In the genomic region with DNA sequence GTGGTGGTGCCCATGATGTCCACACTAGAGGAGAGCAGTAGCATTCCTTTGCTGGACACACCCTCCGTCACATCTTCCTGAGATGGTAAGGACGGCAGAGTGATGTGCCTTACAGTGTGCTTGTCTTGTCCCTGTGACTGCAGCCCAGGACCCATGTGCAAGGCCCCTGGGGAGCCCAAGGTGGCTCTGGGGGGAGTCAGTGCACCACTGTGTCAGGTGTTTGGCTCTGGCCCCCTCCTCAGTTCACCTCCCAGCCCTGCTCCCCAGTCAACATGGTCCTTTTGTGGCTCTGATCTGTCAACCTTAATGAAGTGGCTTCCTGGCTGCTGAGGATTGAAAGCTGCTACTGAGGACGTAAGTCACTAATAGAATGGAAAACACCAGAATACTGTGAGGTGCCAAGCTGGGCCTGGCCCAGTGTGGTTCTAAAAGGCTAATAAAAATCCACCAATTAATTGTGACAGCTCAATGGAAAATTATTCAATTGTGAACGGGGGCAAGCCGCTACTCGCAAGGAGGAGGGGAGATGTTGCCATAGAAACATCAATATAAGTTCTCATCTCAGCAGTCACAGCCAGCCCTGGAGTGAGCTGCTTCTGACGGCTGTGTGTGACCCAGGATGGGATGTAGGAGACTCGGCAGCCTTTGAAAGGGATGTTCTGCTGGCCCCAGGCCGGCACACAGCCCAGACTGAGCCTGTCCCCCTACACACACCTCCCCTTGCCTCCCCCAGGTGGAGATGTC, we compare ENCODE assay signal across 11 mouse cellular contexts. TPM values are rescaled to one million over a fixed set of nuclear protein-coding genes. Genes with fewer than 3 reads are reported as not detected.
DNase-seq lines count a peak whose midpoint lies in the region; ATAC-seq lines count a peak whose summit lies in the region.
"Had no signal": no experiment of that assay in that cellular context is flagged by ENCODE, and none has a peak within 500 bp of the region (broad histone marks: within the 10 kb centered on the region; RNA-seq: fewer than 3 reads in every experiment).

No protein-coding gene starts in this region.

- DNase-seq in embryonic facial prominence, embryonic 11.5 days (ENCODE audit: low spot score): no peak
- DNase-seq in embryonic facial prominence, embryonic 10.5 days (ENCODE audit: low spot score): no peak
- DNase-seq in hindbrain, embryonic 10.5 days (ENCODE audit: low spot score): no peak
- peak; percentile 49 for DNase-seq in midbrain, embryonic 10.5 days (ENCODE audit: low spot score)
- no peak for DNase-seq in urinary bladder, postnatal 14 days (ENCODE audit: low spot score)
- DNase-seq in kidney, adult 8-10 months: no peak
- no peak for DNase-seq in ovary, postnatal 36 days (ENCODE audit: low spot score)
- DNase-seq: adrenal gland, postnatal 36 days; cerebellum, adult 11-12 months; kidney, postnatal 36 days had no signal

- H3K27me3 ChIP-seq in embryonic facial prominence, embryonic 11.5 days (ENCODE audit: control insufficient read depth, insufficient read depth, low read length): no peaks in the 10 kb centered on the region
- H3K27me3 ChIP-seq in embryonic facial prominence, embryonic 10.5 days (replicated peaks; ENCODE audit: low read depth, poor library complexity, severe bottlenecking): peaks cover 7% of the 10 kb centered on the region
- peaks cover 8% of the 10 kb centered on the region; the same call in 1 of the 2 replicates for H3K27me3 ChIP-seq in hindbrain, embryonic 10.5 days (ENCODE audit: insufficient read depth, poor library complexity, severe bottlenecking)
- peaks cover 17% of the 10 kb centered on the region; the same call in 1 of the 2 replicates for H3K27me3 ChIP-seq in midbrain, embryonic 10.5 days (ENCODE audit: low read depth, poor library complexity, severe bottlenecking)
- no peaks in the 10 kb centered on the region for H3K27me3 ChIP-seq in neural tube, embryonic 15.5 days (replicated peaks)

- H3K9ac ChIP-seq in embryonic facial prominence, embryonic 11.5 days (replicated peaks; ENCODE audit: low read length): no peak overlapping the region
- no peak overlapping the region for H3K9ac ChIP-seq in neural tube, embryonic 15.5 days (replicated peaks)

- no peaks in the 10 kb centered on the region for H3K9me3 ChIP-seq in embryonic facial prominence, embryonic 11.5 days (replicated peaks; ENCODE audit: control insufficient read depth, low read length)
- H3K9me3 ChIP-seq in embryonic facial prominence, embryonic 10.5 days: no peaks in the 10 kb centered on the region
- no peaks in the 10 kb centered on the region for H3K9me3 ChIP-seq in hindbrain, embryonic 10.5 days
- no peaks in the 10 kb centered on the region for H3K9me3 ChIP-seq in midbrain, embryonic 10.5 days (replicated peaks)
- no peaks in the 10 kb centered on the region for H3K9me3 ChIP-seq in neural tube, embryonic 15.5 days (replicated peaks)

- peak; percentile 49; the same call in 1 of the 2 replicates for ATAC-seq in embryonic facial prominence, embryonic 11.5 days (replicated peaks; ENCODE audit: insufficient number of reproducible peaks, low FRiP score, low TSS enrichment, low read depth)
- peak; percentile 62 for ATAC-seq in neural tube, embryonic 15.5 days (ENCODE audit: low FRiP score)

- no peak overlapping the region for H3K4me3 ChIP-seq in embryonic facial prominence, embryonic 11.5 days (ENCODE audit: low read depth, low read length)
- no peak overlapping the region for H3K4me3 ChIP-seq in embryonic facial prominence, embryonic 10.5 days
- no peak overlapping the region; the same call in 1 of the 2 replicates for H3K4me3 ChIP-seq in hindbrain, embryonic 10.5 days
- no peak overlapping the region for H3K4me3 ChIP-seq in midbrain, embryonic 10.5 days
- H3K4me3 ChIP-seq in neural tube, embryonic 15.5 days (replicated peaks): no peak overlapping the region

- peaks cover 15% of the 10 kb centered on the region for H3K4me1 ChIP-seq in embryonic facial prominence, embryonic 11.5 days (ENCODE audit: control insufficient read depth, insufficient read depth, low read length)
- peaks cover 61% of the 10 kb centered on the region for H3K4me1 ChIP-seq in embryonic facial prominence, embryonic 10.5 days
- peaks cover 71% of the 10 kb centered on the region for H3K4me1 ChIP-seq in hindbrain, embryonic 10.5 days (replicated peaks)
- H3K4me1 ChIP-seq in midbrain, embryonic 10.5 days: peaks cover 70% of the 10 kb centered on the region
- H3K4me1 ChIP-seq in neural tube, embryonic 15.5 days: peaks cover 54% of the 10 kb centered on the region

- 0 out of 2 replicates have a peak overlapping the region, but pooled peaks have one; percentile 16 for H3K27ac ChIP-seq in embryonic facial prominence, embryonic 11.5 days (replicated peaks; ENCODE audit: low read depth, low read length)
- no peak overlapping the region; the same call in 1 of the 2 replicates for H3K27ac ChIP-seq in embryonic facial prominence, embryonic 10.5 days (replicated peaks)
- peak overlapping the region; percentile 74 for H3K27ac ChIP-seq in hindbrain, embryonic 10.5 days
- peak overlapping the region; percentile 68 for H3K27ac ChIP-seq in midbrain, embryonic 10.5 days (replicated peaks)
- H3K27ac ChIP-seq in neural tube, embryonic 15.5 days (replicated peaks): peak overlapping the region; percentile 68

- peaks cover 21% of the 10 kb centered on the region for H3K36me3 ChIP-seq in embryonic facial prominence, embryonic 11.5 days (replicated peaks; ENCODE audit: control insufficient read depth, insufficient read depth, low read depth, low read length)
- H3K36me3 ChIP-seq in embryonic facial prominence, embryonic 10.5 days (replicated peaks): peaks cover 41% of the 10 kb centered on the region
- H3K36me3 ChIP-seq in hindbrain, embryonic 10.5 days: peaks cover 35% of the 10 kb centered on the region
- peaks cover 37% of the 10 kb centered on the region for H3K36me3 ChIP-seq in midbrain, embryonic 10.5 days
- peaks cover 25% of the 10 kb centered on the region for H3K36me3 ChIP-seq in neural tube, embryonic 15.5 days

- H3K4me2 ChIP-seq in embryonic facial prominence, embryonic 11.5 days (ENCODE audit: low read depth, low read length): no peak overlapping the region
- H3K4me2 ChIP-seq in neural tube, embryonic 15.5 days: 0 out of 2 replicates have a peak overlapping the region, but pooled peaks have one; percentile 3

- 42% methylated on average over 9 of the region's 9 CpGs for whole genome bisulfite sequencing in embryonic facial prominence, embryonic 11.5 days
- 53% methylated on average over 9 of the region's 9 CpGs for WGBS in embryonic facial prominence, embryonic 10.5 days
- 31% methylated on average over 9 of the region's 9 CpGs for WGBS in hindbrain, embryonic 10.5 days
- 27% methylated on average over 9 of the region's 9 CpGs for WGBS in midbrain, embryonic 10.5 days
- 16% methylated on average over 9 of the region's 9 CpGs for WGBS in neural tube, embryonic 15.5 days

RNA-seq across cellular contexts. Expression of a gene that starts 3.6 kb away (rescaled TPM):
- 0.14 and 0.22 TPM in 2 replicates for polyA plus RNA-seq in embryonic facial prominence, embryonic 11.5 days (2014; fragmentation: Nextera tagmentation; extraction: Ambion mirVana)
- 0.19 and 0.20 TPM in 2 replicates for polyA plus RNA-seq in embryonic facial prominence, embryonic 10.5 days (2016; fragmentation: Nextera tagmentation; extraction: Ambion mirVana)
- 0.12 and 0.20 TPM in 2 replicates for polyA plus RNA-seq in hindbrain, embryonic 10.5 days (2016; fragmentation: Nextera tagmentation; extraction: Ambion mirVana)
- polyA plus RNA-seq in midbrain, embryonic 10.5 days (2016; fragmentation: Nextera tagmentation; extraction: Ambion mirVana): 0.05 and 0.17 TPM in 2 replicates
- 0.23 TPM in 1 of 2 replicates, not detected in the other for polyA plus RNA-seq in neural tube, embryonic 15.5 days (2015; fragmentation: Nextera tagmentation; extraction: Ambion mirVana)

RNA-seq across cellular contexts. Expression of a gene that starts 39.0 kb away (rescaled TPM):
- 0.11 and 0.14 TPM in 2 replicates for polyA plus RNA-seq in embryonic facial prominence, embryonic 11.5 days (2014; fragmentation: Nextera tagmentation; extraction: Ambion mirVana)
- polyA plus RNA-seq in embryonic facial prominence, embryonic 10.5 days (2016; fragmentation: Nextera tagmentation; extraction: Ambion mirVana): 0.17 and 0.35 TPM in 2 replicates
- 0.60 and 2.0 TPM in 2 replicates for polyA plus RNA-seq in hindbrain, embryonic 10.5 days (2016; fragmentation: Nextera tagmentation; extraction: Ambion mirVana)
- polyA plus RNA-seq in midbrain, embryonic 10.5 days (2016; fragmentation: Nextera tagmentation; extraction: Ambion mirVana): 1.2 and 1.5 TPM in 2 replicates
- polyA plus RNA-seq in neural tube, embryonic 15.5 days (2015; fragmentation: Nextera tagmentation; extraction: Ambion mirVana): 4.9 and 6.4 TPM in 2 replicates
